Mouse (Mus musculus): Measurements from ENCODE around the gene Ly6g6e. TPM values are rescaled to one million over a fixed set of nuclear protein-coding genes. Genes with fewer than 3 reads are reported as not detected.
A peak's percentile ranks its signal among the peaks of the same experiment; 100 is the strongest.

The Ly6g6e gene
- polyA plus RNA-seq, 1 experiment from 2014 or later, result 9.7 TPM

GRCm38 (mm10) chr17:35077285-35077684, 583 bp downstream of the Ly6g6e start:
- H3K9ac ChIP-seq (replicated peaks; ENCODE audit: low read depth, low read length), result 0 out of 2 replicates have a peak overlapping the region, but pooled peaks have one; percentile 1
- WGBS, result 48% methylated on average over 2 of the region's 2 CpGs
- no peak for ATAC-seq (ENCODE audit: insufficient number of reproducible peaks, insufficient read depth, low FRiP score, low read depth)

DNA sequence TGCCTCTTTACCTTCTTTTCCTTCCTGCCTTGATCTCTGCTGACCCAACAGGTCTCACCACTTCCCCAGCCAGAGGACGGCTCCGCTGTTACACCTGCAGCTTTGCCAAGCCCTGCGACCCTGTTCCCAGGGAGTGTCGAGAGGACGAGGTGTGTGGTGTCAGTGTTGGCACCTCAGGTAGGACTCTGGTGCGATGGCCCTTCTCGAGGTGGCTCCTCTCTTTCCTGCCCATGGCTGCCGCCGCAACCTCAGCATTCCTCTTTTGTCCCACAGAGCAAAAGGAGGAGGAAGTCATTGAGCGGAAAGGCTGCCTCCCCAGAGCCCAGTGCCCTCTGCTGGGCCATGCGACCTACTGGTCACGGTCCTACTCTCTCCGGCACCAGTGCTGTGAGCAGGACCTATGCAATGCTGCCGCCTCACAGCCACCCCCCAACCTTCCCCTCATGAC, 1.1 kb downstream of the Ly6g6e start, which contains the start of gene Ly6g6d:
Gene Ly6g6d, minus strand, starts transcription at position 280 of the 448 bp plus-strand sequence.
- peak within 1 kb of the TSS; percentile 32 for H3K4me2 ChIP-seq (replicated peaks; ENCODE audit: low read depth, low read length)
- WGBS, result 8% methylated on average over 13 of the region's 14 CpGs
- ATAC-seq (ENCODE audit: insufficient number of reproducible peaks, insufficient read depth, low FRiP score, low read depth), result 0 out of 2 replicates have a peak, but pooled peaks have one; percentile 46

More at GRCm38 (mm10) chr17:35077285-35077684, 583 bp downstream of the Ly6g6e start:
- H3K36me3 ChIP-seq (ENCODE audit: control insufficient read depth, insufficient read depth, low read length), result no peaks in the 10 kb centered on the region
- H3K27me3 ChIP-seq (ENCODE audit: control insufficient read depth, insufficient read depth, low read length), result no peaks in the 10 kb centered on the region
- H3K27ac ChIP-seq (ENCODE audit: low read length), result peak overlapping the region; percentile 30; the same call in 1 of the 2 replicates
- peak overlapping the region; percentile 14; the same call in 1 of the 2 replicates for H3K4me3 ChIP-seq (ENCODE audit: low read depth, low read length)
- no peaks in the 10 kb centered on the region for H3K9me3 ChIP-seq (ENCODE audit: control insufficient read depth, low read depth, low read length)
- H3K4me1 ChIP-seq (ENCODE audit: control insufficient read depth, insufficient read depth, low read length), result 0 out of 2 replicates have a peak, but pooled peaks cover 13% of the 10 kb centered on the region
- peak overlapping the region; percentile 32 for H3K4me2 ChIP-seq (replicated peaks; ENCODE audit: low read depth, low read length)

DNA sequence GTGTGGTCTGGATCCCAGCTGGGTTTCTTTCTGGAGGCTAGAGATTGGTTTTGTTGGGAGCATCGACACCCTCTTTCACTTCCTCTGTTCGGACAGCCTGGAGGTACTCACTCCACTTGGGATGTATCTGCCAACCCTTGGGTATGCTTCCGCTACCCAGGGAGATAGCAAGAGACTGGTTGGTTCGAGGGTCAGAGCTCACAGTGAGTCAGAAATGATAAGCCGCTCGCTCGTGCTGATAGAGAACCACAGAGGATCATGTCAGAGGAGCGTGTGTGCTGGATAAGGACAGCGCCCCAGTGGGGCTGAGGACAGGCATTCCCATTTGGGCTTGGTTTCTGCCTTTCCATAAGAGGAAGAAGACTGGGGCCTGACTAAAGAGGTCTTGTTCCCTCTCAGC, 3.1 kb downstream of the Ly6g6e start:
- WGBS, result 56% methylated on average over 9 of the region's 9 CpGs
- H3K4me2 ChIP-seq (replicated peaks; ENCODE audit: low read depth, low read length), result no peak overlapping the region
- H3K4me1 ChIP-seq (ENCODE audit: control insufficient read depth, insufficient read depth, low read length), result 0 out of 2 replicates have a peak, but pooled peaks cover 13% of the 10 kb centered on the region
- H3K27ac ChIP-seq (ENCODE audit: low read length), result no peak overlapping the region
- no peak overlapping the region for H3K9ac ChIP-seq (replicated peaks; ENCODE audit: low read depth, low read length)
- no peak overlapping the region for H3K4me3 ChIP-seq (ENCODE audit: low read depth, low read length)
- no peaks in the 10 kb centered on the region for H3K9me3 ChIP-seq (ENCODE audit: control insufficient read depth, low read depth, low read length)
- H3K27me3 ChIP-seq (ENCODE audit: control insufficient read depth, insufficient read depth, low read length), result no peaks in the 10 kb centered on the region
- ATAC-seq (ENCODE audit: insufficient number of reproducible peaks, insufficient read depth, low FRiP score, low read depth), result peak; percentile 38; the same call in 1 of the 2 replicates
- no peaks in the 10 kb centered on the region for H3K36me3 ChIP-seq (ENCODE audit: control insufficient read depth, insufficient read depth, low read length)

More for the DNA sequence above, 1.1 kb downstream of the Ly6g6e start, which contains the start of gene Ly6g6d:
- 0 out of 2 replicates have a peak, but pooled peaks cover 13% of the 10 kb centered on the region for H3K4me1 ChIP-seq (ENCODE audit: control insufficient read depth, insufficient read depth, low read length)
- 0 out of 2 replicates have a peak within 1 kb of the TSS, but pooled peaks have one; percentile 1 for H3K9ac ChIP-seq (replicated peaks; ENCODE audit: low read depth, low read length)
- no peaks in the 10 kb centered on the region for H3K9me3 ChIP-seq (ENCODE audit: control insufficient read depth, low read depth, low read length)
- no peaks in the 10 kb centered on the region for H3K27me3 ChIP-seq (ENCODE audit: control insufficient read depth, insufficient read depth, low read length)
- H3K36me3 ChIP-seq (ENCODE audit: control insufficient read depth, insufficient read depth, low read length), result no peaks in the 10 kb centered on the region
- peak within 1 kb of the TSS; percentile 30; the same call in 1 of the 2 replicates for H3K27ac ChIP-seq (ENCODE audit: low read length)
- H3K4me3 ChIP-seq (ENCODE audit: low read depth, low read length), result peak within 1 kb of the TSS; percentile 14; the same call in 1 of the 2 replicates

GRCm38 (mm10) chr17:35080248-35080647, 3.5 kb downstream of the Ly6g6e start:
- H3K36me3 ChIP-seq (ENCODE audit: control insufficient read depth, insufficient read depth, low read length), result no peaks in the 10 kb centered on the region
- no peaks in the 10 kb centered on the region for H3K27me3 ChIP-seq (ENCODE audit: control insufficient read depth, insufficient read depth, low read length)
- no peak overlapping the region for H3K4me3 ChIP-seq (ENCODE audit: low read depth, low read length)
- H3K4me1 ChIP-seq (ENCODE audit: control insufficient read depth, insufficient read depth, low read length), result 0 out of 2 replicates have a peak, but pooled peaks cover 13% of the 10 kb centered on the region
- H3K4me2 ChIP-seq (replicated peaks; ENCODE audit: low read depth, low read length), result no peak overlapping the region
- ATAC-seq (ENCODE audit: insufficient number of reproducible peaks, insufficient read depth, low FRiP score, low read depth), result no peak
- H3K9ac ChIP-seq (replicated peaks; ENCODE audit: low read depth, low read length), result no peak overlapping the region
- whole genome bisulfite sequencing, result 46% methylated on average over 6 of the region's 6 CpGs
- H3K9me3 ChIP-seq (ENCODE audit: control insufficient read depth, low read depth, low read length), result no peaks in the 10 kb centered on the region
- H3K27ac ChIP-seq (ENCODE audit: low read length), result no peak overlapping the region

GRCm38 (mm10) chr17:35080710-35081109, 4.0 kb downstream of the Ly6g6e start:
- WGBS, result 81% methylated on average over 4 of the region's 4 CpGs
- 0 out of 2 replicates have a peak, but pooled peaks cover 13% of the 10 kb centered on the region for H3K4me1 ChIP-seq (ENCODE audit: control insufficient read depth, insufficient read depth, low read length)
- H3K9ac ChIP-seq (replicated peaks; ENCODE audit: low read depth, low read length), result no peak overlapping the region
- no peak overlapping the region for H3K4me3 ChIP-seq (ENCODE audit: low read depth, low read length)
- H3K27me3 ChIP-seq (ENCODE audit: control insufficient read depth, insufficient read depth, low read length), result no peaks in the 10 kb centered on the region
- H3K36me3 ChIP-seq (ENCODE audit: control insufficient read depth, insufficient read depth, low read length), result no peaks in the 10 kb centered on the region
- H3K9me3 ChIP-seq (ENCODE audit: control insufficient read depth, low read depth, low read length), result no peaks in the 10 kb centered on the region
- no peak overlapping the region for H3K4me2 ChIP-seq (replicated peaks; ENCODE audit: low read depth, low read length)
- H3K27ac ChIP-seq (ENCODE audit: low read length), result no peak overlapping the region
- no peak for ATAC-seq (ENCODE audit: insufficient number of reproducible peaks, insufficient read depth, low FRiP score, low read depth)

GRCm38 (mm10) chr17:35082841-35083576, 6.3 kb downstream of the Ly6g6e start:
- Histone ChIP-seq H3K4me2 (replicated peaks; ENCODE audit: low read depth, low read length) (no peak overlapping the region), H3K27me3 (ENCODE audit: control insufficient read depth, insufficient read depth, low read length) (no peaks in the 10 kb centered on the region), H3K4me3 (ENCODE audit: low read depth, low read length) (no peak overlapping the region), H3K36me3 (ENCODE audit: control insufficient read depth, insufficient read depth, low read length) (no peaks in the 10 kb centered on the region), H3K9ac (replicated peaks; ENCODE audit: low read depth, low read length) (no peak overlapping the region), H3K9me3 (ENCODE audit: control insufficient read depth, low read depth, low read length) (no peaks in the 10 kb centered on the region), H3K27ac (ENCODE audit: low read length) (no peak overlapping the region), H3K4me1 (ENCODE audit: control insufficient read depth, insufficient read depth, low read length) (no peaks in the 10 kb centered on the region)
- ATAC-seq (ENCODE audit: insufficient number of reproducible peaks, insufficient read depth, low FRiP score, low read depth), result no peak
- 81% methylated on average over 16 of the region's 16 CpGs for WGBS

- no peak for ATAC-seq (ENCODE audit: insufficient number of reproducible peaks, insufficient read depth, low FRiP score, low read depth)
- Histone ChIP-seq H3K4me1 (ENCODE audit: control insufficient read depth, insufficient read depth, low read length) (no peaks in the 10 kb centered on the region), H3K9me3 (ENCODE audit: control insufficient read depth, low read depth, low read length) (no peaks in the 10 kb centered on the region), H3K27me3 (ENCODE audit: control insufficient read depth, insufficient read depth, low read length) (no peaks in the 10 kb centered on the region), H3K36me3 (ENCODE audit: control insufficient read depth, insufficient read depth, low read length) (no peaks in the 10 kb centered on the region), H3K4me3 (ENCODE audit: low read depth, low read length) (no peak overlapping the region), H3K4me2 (replicated peaks; ENCODE audit: low read depth, low read length) (no peak overlapping the region), H3K27ac (ENCODE audit: low read length) (no peak overlapping the region), H3K9ac (replicated peaks; ENCODE audit: low read depth, low read length) (no peak overlapping the region)
- 79% methylated on average over 3 of the region's 3 CpGs for WGBS
Measured at GRCm38 (mm10) chr17:35083929-35084497, 7.3 kb downstream of the Ly6g6e start.

DNA sequence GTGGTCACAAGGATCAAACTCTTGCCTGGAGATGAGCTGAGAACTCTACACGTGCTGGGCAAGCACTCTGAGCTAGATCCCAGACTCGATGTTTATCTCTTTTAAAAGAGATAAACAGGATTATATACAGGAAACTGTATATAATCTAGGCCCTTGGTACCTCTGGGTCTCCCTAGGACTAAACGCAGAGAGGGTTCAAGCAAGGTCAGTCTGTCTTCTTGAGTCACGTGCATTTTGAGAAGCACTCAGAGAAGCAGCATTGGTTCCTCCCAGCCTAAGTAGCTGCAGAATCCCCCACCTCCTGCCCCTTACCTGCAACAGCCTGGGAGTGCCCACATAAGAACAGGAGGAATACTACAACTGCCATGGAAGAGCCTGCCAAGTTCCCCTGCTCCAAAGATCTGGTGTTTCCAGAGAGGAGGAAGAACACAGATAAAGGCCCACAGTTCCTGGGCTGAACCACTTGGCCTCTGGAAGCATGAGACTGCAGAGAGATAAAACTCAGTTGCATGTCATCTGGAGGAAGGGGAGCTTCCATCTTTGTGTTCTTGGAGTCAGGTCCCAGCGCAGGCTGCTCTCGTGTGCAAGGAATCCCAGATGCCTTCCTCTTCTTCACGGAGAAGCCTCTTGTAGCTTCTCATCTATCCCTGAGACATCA, 8.6 kb downstream of the Ly6g6e start, which contains the start of gene Ly6g6f:
Gene Ly6g6f, minus strand, starts transcription at position 403 of the 658 bp plus-strand sequence.
- no peak within 1 kb of the TSS for H3K9ac ChIP-seq (replicated peaks; ENCODE audit: low read depth, low read length)
- WGBS, result 63% methylated on average over 7 of the region's 7 CpGs
- ATAC-seq (ENCODE audit: insufficient number of reproducible peaks, insufficient read depth, low FRiP score, low read depth), result no peak
- no peak within 1 kb of the TSS for H3K4me3 ChIP-seq (ENCODE audit: low read depth, low read length)
- no peaks in the 10 kb centered on the region; the same call in 1 of the 2 replicates for H3K36me3 ChIP-seq (ENCODE audit: control insufficient read depth, insufficient read depth, low read length)
- no peaks in the 10 kb centered on the region for H3K9me3 ChIP-seq (ENCODE audit: control insufficient read depth, low read depth, low read length)
- H3K27me3 ChIP-seq (ENCODE audit: control insufficient read depth, insufficient read depth, low read length), result no peaks in the 10 kb centered on the region
- H3K4me2 ChIP-seq (replicated peaks; ENCODE audit: low read depth, low read length), result no peak within 1 kb of the TSS
- H3K4me1 ChIP-seq (ENCODE audit: control insufficient read depth, insufficient read depth, low read length), result peaks cover 5% of the 10 kb centered on the region
- H3K27ac ChIP-seq (ENCODE audit: low read length), result no peak within 1 kb of the TSS

Measured in stomach, embryonic 14.5 days (tissue).